Mouse (Mus musculus) stomach, embryonic 16.5 days (tissue): ENCODE results near the gene Arpc2. TPM values are rescaled to one million over a fixed set of nuclear protein-coding genes. Genes with fewer than 3 reads are reported as not detected.

Experiments used
- ATAC-seq: fragments of 200-750 bp; cut with Nextera tagmentation; 2 replicates; pipeline ENCODE4 v1.8.0; 2017; ENCODE audit warnings: moderate number of reproducible peaks, moderate TSS enrichment; ENCODE audit not compliant: insufficient read depth, low FRiP score
- H3K27ac ChIP-seq: fragments of 300-500 bp; sonication (generic); 2 replicates; pipeline ENCODE4 v1.5.1; 2014; ENCODE audit warnings: low read length
- H3K27me3 ChIP-seq: fragments of 300-500 bp; sonication (generic); 2 replicates; pipeline ENCODE4 v1.6.1; 2014; ENCODE audit warnings: low read length, control low read depth, mixed read lengths; ENCODE audit not compliant: control insufficient read depth, insufficient read depth
- H3K36me3 ChIP-seq: fragments of 300-500 bp; sonication (generic); 2 replicates; pipeline ENCODE4 v1.6.1; 2014; ENCODE audit warnings: low read length; ENCODE audit not compliant: control insufficient read depth, insufficient read depth
- H3K4me1 ChIP-seq: fragments of 300-500 bp; sonication (generic); 2 replicates; pipeline ENCODE4 v1.6.1; 2014; ENCODE audit warnings: low read length, control low read depth, mixed read lengths; ENCODE audit not compliant: control insufficient read depth, insufficient read depth
- H3K4me2 ChIP-seq: fragments of 300-500 bp; sonication (generic); 2 replicates; pipeline ENCODE4 v1.6.1; 2014; ENCODE audit warnings: low read depth, low read length, mixed read lengths
- H3K4me3 ChIP-seq: fragments of 300-500 bp; sonication (generic); replicated peaks from 2 replicates; pipeline ENCODE4 v1.5.1; 2014; ENCODE audit warnings: mild to moderate bottlenecking, low read length
- H3K9ac ChIP-seq: fragments of 300-500 bp; sonication (generic); 2 replicates; pipeline ENCODE4 v1.6.1; 2014; ENCODE audit warnings: low read length
- H3K9me3 ChIP-seq: fragments of 300-500 bp; sonication (generic); replicated peaks from 2 replicates; pipeline ENCODE4 v1.6.1; 2016; ENCODE audit warnings: low read length, control low read depth; ENCODE audit not compliant: control insufficient read depth
- WGBS: fragments of 180-500 bp; shearing (Covaris S2); extraction: QIAGEN DNeasy Blood & Tissue Kit; methylation state at CpG from one replicate; pipeline ENCODE4 v1.1.7; 2014; 5-methylcytosine and 5-hydroxymethylcytosine counted together
- microRNA counts: library from miRNA; unstranded; fragments of <30 nt; microRNA quantifications from one replicate; lab custom pipeline; 2016
- microRNA-seq: library from miRNA; unstranded; fragments of <30 nt; microRNA quantifications from one replicate; pipeline ENCODE4, GENCODE M21; 2016
- polyA plus RNA-seq: library from polyadenylated mRNA; unstranded; fragments of >200 nt; fragmentation: Nextera tagmentation; extraction: Ambion mirVana; gene quantifications from 2 replicates; pipeline ENCODE4 v1.2.1, GENCODE M21; 2015

Arpc2 gene
- polyA plus RNA-seq, 1 experiment from 2014 or later = 544 TPM

DNA sequence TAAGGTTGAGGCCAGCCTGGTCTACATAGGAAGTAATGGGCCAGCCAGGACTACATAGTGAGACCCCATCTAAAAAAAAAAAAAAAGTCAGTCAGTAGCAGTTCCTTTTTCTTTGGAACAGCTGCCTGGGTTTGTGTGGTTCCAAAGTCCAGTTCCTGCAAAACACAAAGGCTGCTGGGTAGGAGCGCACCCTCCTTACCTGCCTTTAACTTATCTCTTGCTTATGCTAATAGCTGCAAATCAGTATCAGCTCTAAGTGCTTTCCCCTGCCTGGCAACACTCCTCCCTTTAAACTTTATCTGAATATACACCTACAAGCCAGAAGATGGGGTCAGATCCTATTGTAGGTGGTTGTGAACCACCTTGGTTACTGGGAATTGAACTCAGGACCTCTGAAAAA is 71.3 kb downstream of the Arpc2 start:
- Histone ChIP-seq H3K9ac (no peak overlapping the region), H3K9me3 (no peaks in the 10 kb centered on the region), H3K27me3 (no peaks in the 10 kb centered on the region), H3K4me2 (no peak overlapping the region), H3K4me1 (peaks cover 32% of the 10 kb centered on the region), H3K27ac (peak overlapping the region; percentile 38; the same call in 1 of the 2 replicates), H3K4me3 (no peak overlapping the region), H3K36me3 (no peaks in the 10 kb centered on the region)
- 48% methylated on average over 1 of the region's 1 CpGs for WGBS
- ATAC-seq = peak; percentile 72

DNA sequence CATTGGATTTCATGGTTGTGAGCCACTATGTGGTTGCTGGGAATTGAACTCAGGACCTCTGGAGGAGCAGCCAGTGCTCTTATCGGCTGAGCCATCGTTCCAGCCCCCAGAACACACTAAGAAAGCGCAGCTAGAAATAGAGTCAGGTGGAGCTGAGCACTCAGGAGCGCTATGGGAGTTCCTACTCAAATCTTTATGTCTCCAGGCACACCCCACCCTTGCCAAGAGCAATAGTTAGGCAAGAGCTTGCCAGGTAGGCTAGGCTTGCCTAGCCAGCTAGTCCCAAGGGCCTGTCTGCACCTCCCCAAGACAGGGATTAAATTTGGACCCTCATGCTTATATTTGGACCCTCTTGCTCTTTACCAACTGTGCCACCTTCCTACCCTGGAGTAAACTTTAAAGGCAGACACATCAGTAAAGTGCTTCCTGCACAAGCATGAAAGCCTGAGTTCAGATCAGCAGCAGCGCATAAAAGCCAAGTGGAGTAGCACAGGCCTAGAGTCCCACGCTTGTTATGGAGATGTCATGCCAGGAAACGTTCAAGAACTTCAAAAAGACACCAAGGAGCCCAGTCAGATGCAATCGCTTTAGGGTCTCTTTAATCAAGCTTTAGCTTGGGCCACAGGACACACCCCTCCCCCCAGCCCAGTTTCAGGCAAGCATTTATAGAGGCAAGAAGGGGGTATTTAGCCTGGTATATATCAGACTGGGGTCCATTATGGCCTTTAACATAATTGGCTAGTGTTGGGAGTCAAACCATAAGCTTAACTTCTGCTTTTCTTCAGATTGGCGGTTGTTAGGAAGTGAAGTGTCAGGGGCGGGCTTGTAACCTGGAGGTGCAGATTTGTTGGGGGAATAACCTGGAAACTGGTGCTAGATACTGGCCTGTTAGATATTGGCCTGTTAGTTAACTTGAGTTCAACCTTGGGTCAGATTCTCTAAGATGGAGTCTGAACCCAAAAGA is 72.4 kb downstream of the Arpc2 start:
- H3K9ac ChIP-seq = 0 out of 2 replicates have a peak overlapping the region, but pooled peaks have one; percentile 15
- ATAC-seq = no peak
- H3K27me3 ChIP-seq = no peaks in the 10 kb centered on the region
- H3K4me2 ChIP-seq = no peak overlapping the region
- WGBS = 69% methylated on average over 10 of the region's 10 CpGs
- H3K36me3 ChIP-seq = no peaks in the 10 kb centered on the region
- no peak overlapping the region for H3K4me3 ChIP-seq
- H3K27ac ChIP-seq = peak overlapping the region; percentile 11; the same call in 1 of the 2 replicates
- H3K4me1 ChIP-seq = peaks cover 24% of the 10 kb centered on the region
- H3K9me3 ChIP-seq = no peaks in the 10 kb centered on the region

DNA sequence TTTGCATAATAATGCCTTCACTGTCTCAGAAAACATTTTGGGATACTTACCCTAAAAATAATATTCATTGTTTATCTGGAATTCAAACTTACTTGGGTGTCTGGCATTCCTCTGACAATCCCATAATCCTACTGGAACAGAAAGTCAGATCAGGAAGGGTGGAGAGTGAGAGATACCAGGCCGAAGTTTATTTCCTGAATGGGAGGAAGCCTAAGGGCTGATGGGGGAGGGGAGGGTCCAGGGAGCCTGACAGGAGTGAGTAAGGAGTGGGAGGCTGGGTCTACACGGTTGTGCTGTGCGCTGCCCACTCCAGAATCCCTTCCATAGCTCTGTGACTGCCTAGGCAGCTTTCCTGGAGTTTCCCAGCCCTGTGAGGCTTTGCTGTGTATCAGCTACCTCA is 73.9 kb downstream of the Arpc2 start:
- H3K27ac ChIP-seq = peak overlapping the region; percentile 63
- H3K36me3 ChIP-seq = no peaks in the 10 kb centered on the region
- WGBS = 18% methylated on average over 3 of the region's 3 CpGs
- peaks cover 19% of the 10 kb centered on the region for H3K4me1 ChIP-seq
- no peaks in the 10 kb centered on the region for H3K9me3 ChIP-seq
- no peak overlapping the region for H3K4me3 ChIP-seq
- H3K4me2 ChIP-seq = no peak overlapping the region
- no peak for ATAC-seq
- H3K9ac ChIP-seq = peak overlapping the region; percentile 51
- H3K27me3 ChIP-seq = no peaks in the 10 kb centered on the region

DNA sequence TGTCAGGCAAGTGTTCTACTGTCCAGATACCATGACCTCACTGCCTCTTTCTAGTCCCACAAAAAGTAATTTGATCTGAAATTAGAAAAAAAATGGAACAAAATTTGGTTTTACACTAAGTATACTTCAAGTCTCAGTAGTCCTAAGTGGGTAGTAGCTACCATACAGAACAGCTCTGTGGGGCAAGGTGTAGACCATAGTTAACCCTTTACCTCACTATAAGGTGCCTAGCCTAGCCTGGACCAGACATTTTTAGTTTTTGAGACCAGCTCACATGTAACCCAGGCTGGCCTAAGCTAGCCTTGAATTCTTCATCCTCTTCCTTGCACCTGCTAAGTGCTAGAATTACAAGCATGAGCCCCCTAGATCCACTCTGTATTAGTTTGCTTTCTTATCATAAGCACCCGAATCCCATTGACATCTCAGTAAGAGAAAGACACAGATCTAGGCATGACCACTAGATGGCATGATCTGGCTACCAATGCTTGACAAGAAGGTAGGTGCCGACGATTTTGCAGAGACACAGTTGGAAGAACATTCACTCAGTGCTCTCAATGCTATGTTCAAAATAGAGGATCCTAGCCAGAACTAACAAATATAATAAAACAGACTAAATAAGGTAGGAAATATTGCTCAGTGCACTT is 77.3 kb downstream of the Arpc2 start:
- H3K27ac ChIP-seq = no peak overlapping the region
- H3K27me3 ChIP-seq = no peaks in the 10 kb centered on the region
- 1% methylated on average over 3 of the region's 3 CpGs for WGBS
- peak; percentile 35 for ATAC-seq
- H3K9me3 ChIP-seq = no peaks in the 10 kb centered on the region
- H3K9ac ChIP-seq = no peak overlapping the region
- H3K36me3 ChIP-seq = no peaks in the 10 kb centered on the region
- peaks cover 13% of the 10 kb centered on the region for H3K4me1 ChIP-seq
- H3K4me2 ChIP-seq = no peak overlapping the region
- H3K4me3 ChIP-seq = no peak overlapping the region

DNA sequence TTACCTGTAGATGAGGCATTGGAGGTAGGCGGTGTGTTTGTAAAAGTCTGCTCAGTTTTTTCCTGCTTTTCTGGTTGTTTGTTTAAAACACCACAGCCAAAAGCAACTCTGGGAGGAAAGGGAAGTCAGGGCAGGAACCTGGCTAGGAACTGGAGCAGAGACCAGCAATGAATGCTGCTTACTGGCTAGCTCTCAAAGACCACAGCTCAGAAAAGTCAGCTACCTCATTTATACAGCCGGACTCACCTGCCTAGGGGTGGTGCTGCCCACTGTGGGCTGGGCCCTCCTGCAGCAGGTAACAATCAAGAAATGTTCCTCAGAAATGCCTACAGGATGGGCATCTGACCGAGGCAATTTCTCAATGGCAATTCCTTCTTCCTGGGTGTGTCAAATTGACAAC is 78.9 kb downstream of the Arpc2 start:
- WGBS = 76% methylated on average over 3 of the region's 3 CpGs
- Histone ChIP-seq H3K4me1 (peaks cover 3% of the 10 kb centered on the region), H3K4me2 (no peak overlapping the region), H3K36me3 (no peaks in the 10 kb centered on the region), H3K9ac (no peak overlapping the region), H3K27me3 (no peaks in the 10 kb centered on the region), H3K9me3 (no peaks in the 10 kb centered on the region), H3K27ac (no peak overlapping the region), H3K4me3 (no peak overlapping the region)
- ATAC-seq = no peak

DNA sequence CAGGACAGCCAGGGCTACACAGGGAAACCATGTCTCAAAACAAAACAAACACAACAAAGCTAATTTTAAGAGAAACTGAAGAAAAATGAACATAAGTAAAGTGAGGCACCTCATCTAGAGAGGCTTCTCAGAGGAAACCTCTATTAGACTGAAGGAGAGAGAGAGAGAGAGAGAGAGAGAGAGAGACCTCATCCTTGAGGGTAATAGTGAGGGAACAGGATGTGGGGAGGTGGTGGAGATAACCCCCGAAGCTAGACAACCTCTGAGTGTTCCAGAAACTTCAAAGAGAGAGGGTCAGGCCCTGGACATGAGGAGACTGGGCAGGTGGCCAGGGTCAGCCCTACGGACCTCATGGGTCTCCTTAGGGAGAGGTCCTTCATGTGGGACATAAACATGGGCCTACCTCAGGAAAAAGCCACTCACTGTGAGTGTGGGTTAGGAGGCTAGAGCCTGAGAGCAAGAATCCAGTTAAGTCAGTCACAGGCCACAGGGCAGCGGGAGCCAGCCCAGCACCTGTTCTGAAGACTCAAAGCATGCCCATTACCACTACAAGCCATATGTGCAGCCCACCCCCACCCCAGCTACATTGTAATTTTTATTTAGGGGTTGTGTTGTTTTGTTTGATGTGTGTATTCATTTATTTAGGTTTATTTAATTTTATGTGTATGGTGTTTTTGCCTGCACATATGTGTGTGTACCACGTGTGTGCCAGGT is 80.4 kb downstream of the Arpc2 start:
- ATAC-seq = no peak
- no peaks in the 10 kb centered on the region for H3K36me3 ChIP-seq
- H3K4me2 ChIP-seq = no peak overlapping the region
- H3K4me1 ChIP-seq = no peaks in the 10 kb centered on the region
- WGBS = 74% methylated on average over 4 of the region's 4 CpGs
- no peak overlapping the region for H3K9ac ChIP-seq
- H3K27me3 ChIP-seq = no peaks in the 10 kb centered on the region
- no peak overlapping the region for H3K4me3 ChIP-seq
- no peaks in the 10 kb centered on the region for H3K9me3 ChIP-seq
- H3K27ac ChIP-seq = no peak overlapping the region

MicroRNAs within 50 kb of the gene (microRNA counts, 519-probe panel; counts per million panel counts)
- 2,001 counts per million, percentile 39 among the panel's probes with 10 or more counts for microRNA mmu-miR-1928 (lab: Ali Mortazavi, UCI)

Small RNA genes lying within 50 kb of the gene (microRNA-seq; reads per million reads assigned to microRNA genes)
- not detected for gene Mir1928

Other genes with a start within 250 kb of the Arpc2 start
- 42.1 and 45.0 TPM in 2 replicates for gene Tns1, start 111.6 kb upstream of the Arpc2 start, polyA plus RNA-seq
- gene Rufy4, start 110.5 kb upstream of the Arpc2 start, polyA plus RNA-seq = 0.25 and 0.44 TPM in 2 replicates
- 0.52 and 0.94 TPM in 2 replicates for gene Cxcr2, start 82.1 kb upstream of the Arpc2 start, polyA plus RNA-seq
- not detected in 2 replicates for gene Cxcr1, start 41.5 kb upstream of the Arpc2 start, polyA plus RNA-seq
- 1.0 and 1.2 TPM in 2 replicates for gene Gpbar1, start 42.5 kb downstream of the Arpc2 start, polyA plus RNA-seq
- gene Aamp, start 48.7 kb downstream of the Arpc2 start, polyA plus RNA-seq = 227 and 252 TPM in 2 replicates
- 108 and 119 TPM in 2 replicates for gene Pnkd, start 48.8 kb downstream of the Arpc2 start, polyA plus RNA-seq
- gene Tmbim1, start 69.5 kb downstream of the Arpc2 start, polyA plus RNA-seq = 105 and 150 TPM in 2 replicates
- gene Catip, start 126.0 kb downstream of the Arpc2 start, polyA plus RNA-seq = 0.66 and 0.77 TPM in 2 replicates
- 7.7 and 8.7 TPM in 2 replicates for gene Slc11a1, start 139.1 kb downstream of the Arpc2 start, polyA plus RNA-seq
- gene Ctdsp1, start 155.4 kb downstream of the Arpc2 start, polyA plus RNA-seq = 77.9 and 88.9 TPM in 2 replicates
- 29.1 and 29.8 TPM in 2 replicates for gene Vil1, start 173.3 kb downstream of the Arpc2 start, polyA plus RNA-seq